Mouse (Mus musculus): ENCODE results near the gene Stard13. TPM values are rescaled to one million over a fixed set of nuclear protein-coding genes. Genes with fewer than 3 reads are reported as not detected.
A peak's percentile ranks its signal among the peaks of the same experiment; 100 is the strongest.

The Stard13 gene
- polyA plus RNA-seq, 1 experiment from 2014 or later, result 19.1 TPM

- H3K27ac ChIP-seq (ENCODE audit: low read length), result peak overlapping the region; percentile 23
- no peak overlapping the region for H3K4me3 ChIP-seq (replicated peaks; ENCODE audit: low read length)
- H3K9me3 ChIP-seq (replicated peaks; ENCODE audit: control insufficient read depth, low read length), result peaks cover 3% of the 10 kb centered on the region; the same call in 1 of the 2 replicates
- 70% methylated on average over 12 of the region's 12 CpGs for WGBS
- no peak overlapping the region for H3K9ac ChIP-seq (ENCODE audit: low read length)
- ATAC-seq (ENCODE audit: insufficient read depth, low FRiP score), result no peak
- no peaks in the 10 kb centered on the region for H3K4me1 ChIP-seq (ENCODE audit: control insufficient read depth, insufficient read depth, low read length)
- no peak overlapping the region for H3K4me2 ChIP-seq (ENCODE audit: low read depth, low read length)
- H3K36me3 ChIP-seq (ENCODE audit: control insufficient read depth, insufficient read depth, low read length), result peaks cover 16% of the 10 kb centered on the region
- no peaks in the 10 kb centered on the region for H3K27me3 ChIP-seq (ENCODE audit: control insufficient read depth, insufficient read depth, low read length)
Measured at GRCm38 (mm10) chr5:151047488-151047887, 186.1 kb downstream of the Stard13 start.

- no peak overlapping the region for H3K4me2 ChIP-seq (ENCODE audit: low read depth, low read length)
- no peaks in the 10 kb centered on the region for H3K4me1 ChIP-seq (ENCODE audit: control insufficient read depth, insufficient read depth, low read length)
- H3K4me3 ChIP-seq (replicated peaks; ENCODE audit: low read length), result no peak overlapping the region
- H3K36me3 ChIP-seq (ENCODE audit: control insufficient read depth, insufficient read depth, low read length), result peaks cover 10% of the 10 kb centered on the region
- no peak for ATAC-seq (ENCODE audit: insufficient read depth, low FRiP score)
- no peaks in the 10 kb centered on the region for H3K27me3 ChIP-seq (ENCODE audit: control insufficient read depth, insufficient read depth, low read length)
- no peak overlapping the region for H3K9ac ChIP-seq (ENCODE audit: low read length)
- no peak overlapping the region for H3K27ac ChIP-seq (ENCODE audit: low read length)
- H3K9me3 ChIP-seq (replicated peaks; ENCODE audit: control insufficient read depth, low read length), result peaks cover under 1% of the 10 kb centered on the region; the same call in 1 of the 2 replicates
- 70% methylated on average over 7 of the region's 7 CpGs for WGBS
Measured at GRCm38 (mm10) chr5:151046917-151047316, 186.7 kb downstream of the Stard13 start.

GRCm38 (mm10) chr5:151046131-151046530, 187.5 kb downstream of the Stard13 start:
- no peak overlapping the region for H3K9ac ChIP-seq (ENCODE audit: low read length)
- 89% methylated on average over 6 of the region's 6 CpGs for WGBS
- H3K4me2 ChIP-seq (ENCODE audit: low read depth, low read length), result no peak overlapping the region
- H3K4me1 ChIP-seq (ENCODE audit: control insufficient read depth, insufficient read depth, low read length), result no peaks in the 10 kb centered on the region
- no peaks in the 10 kb centered on the region for H3K9me3 ChIP-seq (replicated peaks; ENCODE audit: control insufficient read depth, low read length)
- peaks cover 9% of the 10 kb centered on the region for H3K36me3 ChIP-seq (ENCODE audit: control insufficient read depth, insufficient read depth, low read length)
- H3K4me3 ChIP-seq (replicated peaks; ENCODE audit: low read length), result no peak overlapping the region
- no peak for ATAC-seq (ENCODE audit: insufficient read depth, low FRiP score)
- H3K27me3 ChIP-seq (ENCODE audit: control insufficient read depth, insufficient read depth, low read length), result no peaks in the 10 kb centered on the region
- H3K27ac ChIP-seq (ENCODE audit: low read length), result no peak overlapping the region

- H3K36me3 ChIP-seq (ENCODE audit: control insufficient read depth, insufficient read depth, low read length), result peaks cover 18% of the 10 kb centered on the region; the same call in 1 of the 2 replicates
- no peak for ATAC-seq (ENCODE audit: insufficient read depth, low FRiP score)
- no peaks in the 10 kb centered on the region for H3K4me1 ChIP-seq (ENCODE audit: control insufficient read depth, insufficient read depth, low read length)
- H3K9me3 ChIP-seq (replicated peaks; ENCODE audit: control insufficient read depth, low read length), result no peaks in the 10 kb centered on the region
- H3K4me3 ChIP-seq (replicated peaks; ENCODE audit: low read length), result no peak overlapping the region
- H3K27me3 ChIP-seq (ENCODE audit: control insufficient read depth, insufficient read depth, low read length), result no peaks in the 10 kb centered on the region
- no peak overlapping the region for H3K4me2 ChIP-seq (ENCODE audit: low read depth, low read length)
- WGBS, result 80% methylated on average over 5 of the region's 5 CpGs
- H3K9ac ChIP-seq (ENCODE audit: low read length), result no peak overlapping the region
- no peak overlapping the region for H3K27ac ChIP-seq (ENCODE audit: low read length)
Measured at GRCm38 (mm10) chr5:151042911-151043310, 190.7 kb downstream of the Stard13 start.

- H3K36me3 ChIP-seq (ENCODE audit: control insufficient read depth, insufficient read depth, low read length), result peaks cover 14% of the 10 kb centered on the region; the same call in 1 of the 2 replicates
- no peak for ATAC-seq (ENCODE audit: insufficient read depth, low FRiP score)
- WGBS, result 82% methylated on average over 7 of the region's 7 CpGs
- no peaks in the 10 kb centered on the region for H3K4me1 ChIP-seq (ENCODE audit: control insufficient read depth, insufficient read depth, low read length)
- H3K27ac ChIP-seq (ENCODE audit: low read length), result no peak overlapping the region
- H3K9ac ChIP-seq (ENCODE audit: low read length), result no peak overlapping the region
- no peak overlapping the region for H3K4me2 ChIP-seq (ENCODE audit: low read depth, low read length)
- no peak overlapping the region for H3K4me3 ChIP-seq (replicated peaks; ENCODE audit: low read length)
- peaks cover 7% of the 10 kb centered on the region; the same call in 1 of the 2 replicates for H3K9me3 ChIP-seq (replicated peaks; ENCODE audit: control insufficient read depth, low read length)
- H3K27me3 ChIP-seq (ENCODE audit: control insufficient read depth, insufficient read depth, low read length), result no peaks in the 10 kb centered on the region
Measured at GRCm38 (mm10) chr5:151037871-151038270, 195.8 kb downstream of the Stard13 start.

- Histone ChIP-seq H3K9ac (ENCODE audit: low read length) (no peak overlapping the region), H3K9me3 (replicated peaks; ENCODE audit: control insufficient read depth, low read length) (peaks cover 7% of the 10 kb centered on the region; the same call in 1 of the 2 replicates), H3K4me2 (ENCODE audit: low read depth, low read length) (no peak overlapping the region), H3K4me3 (replicated peaks; ENCODE audit: low read length) (no peak overlapping the region), H3K27me3 (ENCODE audit: control insufficient read depth, insufficient read depth, low read length) (no peaks in the 10 kb centered on the region), H3K27ac (ENCODE audit: low read length) (no peak overlapping the region), H3K36me3 (ENCODE audit: control insufficient read depth, insufficient read depth, low read length) (peaks cover 9% of the 10 kb centered on the region; the same call in 1 of the 2 replicates), H3K4me1 (ENCODE audit: control insufficient read depth, insufficient read depth, low read length) (no peaks in the 10 kb centered on the region)
- 61% methylated on average over 9 of the region's 9 CpGs for WGBS
- no peak for ATAC-seq (ENCODE audit: insufficient read depth, low FRiP score)
Measured at GRCm38 (mm10) chr5:151034715-151035512, 198.7 kb downstream of the Stard13 start.

- Histone ChIP-seq H3K27me3 (ENCODE audit: control insufficient read depth, insufficient read depth, low read length) (no peaks in the 10 kb centered on the region), H3K4me1 (ENCODE audit: control insufficient read depth, insufficient read depth, low read length) (no peaks in the 10 kb centered on the region), H3K4me2 (ENCODE audit: low read depth, low read length) (no peak overlapping the region), H3K27ac (ENCODE audit: low read length) (no peak overlapping the region), H3K4me3 (replicated peaks; ENCODE audit: low read length) (no peak overlapping the region), H3K9me3 (replicated peaks; ENCODE audit: control insufficient read depth, low read length) (peaks cover 3% of the 10 kb centered on the region; the same call in 1 of the 2 replicates), H3K36me3 (ENCODE audit: control insufficient read depth, insufficient read depth, low read length) (no peaks in the 10 kb centered on the region), H3K9ac (ENCODE audit: low read length) (no peak overlapping the region)
- ATAC-seq (ENCODE audit: insufficient read depth, low FRiP score), result no peak
- WGBS, result 65% methylated on average over 6 of the region's 6 CpGs
Measured at GRCm38 (mm10) chr5:151028906-151029305, 204.7 kb downstream of the Stard13 start.

- 67% methylated on average over 7 of the region's 7 CpGs for WGBS
- ATAC-seq (ENCODE audit: insufficient read depth, low FRiP score), result no peak
- H3K4me3 ChIP-seq (replicated peaks; ENCODE audit: low read length), result no peak overlapping the region
- H3K9me3 ChIP-seq (replicated peaks; ENCODE audit: control insufficient read depth, low read length), result no peaks in the 10 kb centered on the region
- no peak overlapping the region for H3K4me2 ChIP-seq (ENCODE audit: low read depth, low read length)
- peaks cover 10% of the 10 kb centered on the region; the same call in 1 of the 2 replicates for H3K4me1 ChIP-seq (ENCODE audit: control insufficient read depth, insufficient read depth, low read length)
- no peaks in the 10 kb centered on the region for H3K36me3 ChIP-seq (ENCODE audit: control insufficient read depth, insufficient read depth, low read length)
- no peaks in the 10 kb centered on the region for H3K27me3 ChIP-seq (ENCODE audit: control insufficient read depth, insufficient read depth, low read length)
- H3K9ac ChIP-seq (ENCODE audit: low read length), result no peak overlapping the region
- H3K27ac ChIP-seq (ENCODE audit: low read length), result no peak overlapping the region
Measured at GRCm38 (mm10) chr5:151027171-151027570, 206.5 kb downstream of the Stard13 start.

- WGBS, result 77% methylated on average over 4 of the region's 4 CpGs
Measured at GRCm38 (mm10) chr5:151026069-151026468, 207.6 kb downstream of the Stard13 start.

More at GRCm38 (mm10) chr5:151026069-151026468, 207.6 kb downstream of the Stard13 start:
- Histone ChIP-seq H3K9ac (ENCODE audit: low read length) (no peak overlapping the region), H3K4me1 (ENCODE audit: control insufficient read depth, insufficient read depth, low read length) (peaks cover 10% of the 10 kb centered on the region; the same call in 1 of the 2 replicates), H3K4me2 (ENCODE audit: low read depth, low read length) (no peak overlapping the region), H3K9me3 (replicated peaks; ENCODE audit: control insufficient read depth, low read length) (no peaks in the 10 kb centered on the region), H3K27ac (ENCODE audit: low read length) (no peak overlapping the region), H3K4me3 (replicated peaks; ENCODE audit: low read length) (no peak overlapping the region), H3K27me3 (ENCODE audit: control insufficient read depth, insufficient read depth, low read length) (no peaks in the 10 kb centered on the region), H3K36me3 (ENCODE audit: control insufficient read depth, insufficient read depth, low read length) (no peaks in the 10 kb centered on the region)
- no peak for ATAC-seq (ENCODE audit: insufficient read depth, low FRiP score)
